Mouse (Mus musculus) macrophage (primary cell): Measurements from ENCODE around the gene Olfr320. TPM values are rescaled to one million over a fixed set of nuclear protein-coding genes. Genes with fewer than 3 reads are reported as not detected.
"Not testable (repeated sequence)": the region's sequence is repeated elsewhere in the genome, so short reads cannot be mapped to it uniquely, and the experiment has no call there.

Experiments used
- H3K27ac ChIP-seq: fragments of 350-480 bp; formaldehyde crosslinking; 2 replicates; pipeline ENCODE4 v1.9.0; 2021
- H3K36me3 ChIP-seq: fragments of 350-480 bp; formaldehyde crosslinking; 2 replicates; pipeline ENCODE4 v1.9.0; 2021; ENCODE audit errors: inconsistent target
- H3K4me3 ChIP-seq: fragments of 350-480 bp; formaldehyde crosslinking; 2 replicates; pipeline ENCODE4 v1.9.0; 2021; ENCODE audit errors: inconsistent target
- H3K79me2 ChIP-seq: fragments of 350-480 bp; formaldehyde crosslinking; 2 replicates; pipeline ENCODE4 v1.9.0; 2021; ENCODE audit errors: inconsistent target
- WGBS: methylation state at CpG from one replicate; pipeline ENCODE4 v1.1.7; 2026; ENCODE audit warnings: inconsistent platforms; ENCODE audit not compliant: missing documents; 5-methylcytosine and 5-hydroxymethylcytosine counted together
- polyA plus RNA-seq: library from polyadenylated mRNA; stranded (reverse); fragments of 250-400 nt; gene quantifications from 3 replicates; pipeline ENCODE4 v1.2.4, GENCODE M21; 2018; ENCODE audit warnings: inconsistent platforms

Olfr320 gene
- polyA plus RNA-seq, 1 experiment from 2014 or later = not detected

DNA sequence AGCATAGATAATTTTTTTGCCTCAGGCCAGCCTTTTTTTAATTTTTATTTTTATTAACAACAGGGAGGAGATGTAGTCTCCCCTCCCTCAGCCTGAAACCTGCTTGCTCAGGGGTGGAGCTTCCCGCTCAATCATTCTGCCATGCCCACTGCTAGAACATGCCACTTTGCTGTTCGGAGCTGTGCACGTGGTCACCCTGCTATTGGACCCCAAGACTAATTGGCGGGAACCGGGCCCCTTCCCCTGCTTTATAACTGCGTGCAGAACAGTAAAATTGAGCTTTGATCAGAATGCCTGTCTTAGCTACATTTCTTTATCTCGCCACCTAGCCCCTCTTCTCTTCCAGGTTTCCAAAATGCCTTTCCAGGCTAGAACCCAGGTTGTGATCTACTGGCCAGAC lies 36.8 kb downstream of the Olfr320 start:
- WGBS = 100% methylated on average over 2 of the region's 7 CpGs
- not testable (repeated sequence) for H3K79me2 ChIP-seq, H3K4me3 ChIP-seq

DNA sequence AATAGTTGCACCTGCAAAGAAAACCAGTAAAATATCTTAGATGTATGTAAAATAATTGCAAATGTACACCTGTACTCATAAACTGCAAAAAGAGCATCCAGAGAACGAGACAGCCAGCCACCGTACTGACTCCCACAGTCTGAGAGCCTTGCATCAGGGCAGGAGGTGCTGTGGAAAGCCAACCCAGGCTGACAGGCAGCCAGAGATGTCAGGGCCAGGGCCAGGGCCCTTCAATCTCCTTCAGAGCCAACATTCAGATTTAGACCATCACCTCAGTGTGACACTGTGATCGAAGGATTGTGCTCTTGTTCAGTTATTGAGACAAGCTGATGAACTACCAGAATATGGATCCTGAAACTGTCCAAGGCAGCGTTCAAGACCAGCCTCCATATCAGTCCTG lies 38.8 kb downstream of the Olfr320 start:
- 94% methylated on average over 4 of the region's 4 CpGs for WGBS
- no peak overlapping the region for H3K27ac ChIP-seq
- H3K36me3 ChIP-seq = no peaks in the 10 kb centered on the region
- no peak overlapping the region for H3K4me3 ChIP-seq
- H3K79me2 ChIP-seq = no peaks in the 10 kb centered on the region

More for the DNA sequence above, 36.8 kb downstream of the Olfr320 start:
- H3K36me3 ChIP-seq, H3K27ac ChIP-seq: not testable (repeated sequence)

- Histone ChIP-seq H3K79me2 (no peaks in the 10 kb centered on the region), H3K27ac (no peak within 1 kb of the TSS), H3K4me3 (no peak within 1 kb of the TSS), H3K36me3 (no peaks in the 10 kb centered on the region)
Observed at GRCm38 (mm10) chr11:58723914-58724313, 43.0 kb downstream of the Olfr320 start, which contains the start of gene Olfr318. Gene Olfr318 (minus strand): TSS chr11:58724014.

GRCm38 (mm10) chr11:58727896-58728650 lies 47.2 kb downstream of the Olfr320 start:
- not testable (repeated sequence) for H3K27ac ChIP-seq, H3K4me3 ChIP-seq, H3K36me3 ChIP-seq, H3K79me2 ChIP-seq
- 85% methylated on average over 6 of the region's 6 CpGs for WGBS

GRCm38 (mm10) chr11:58733372-58733771 lies 52.5 kb downstream of the Olfr320 start:
- H3K4me3 ChIP-seq = no peak overlapping the region
- WGBS = 71% methylated on average over 3 of the region's 3 CpGs

More at GRCm38 (mm10) chr11:58733372-58733771, 52.5 kb downstream of the Olfr320 start:
- Histone ChIP-seq H3K27ac (no peak overlapping the region), H3K79me2 (no peaks in the 10 kb centered on the region), H3K36me3 (no peaks in the 10 kb centered on the region)

Other genes with a start within 250 kb of the Olfr320 start
- gene Gm12253, start 248.5 kb upstream of the Olfr320 start, polyA plus RNA-seq = not detected in 3 replicates
- gene Lypd9, start 228.2 kb upstream of the Olfr320 start, polyA plus RNA-seq = not detected in 3 replicates
- not detected in 3 replicates for gene Olfr30, start 218.8 kb upstream of the Olfr320 start, polyA plus RNA-seq
- not detected in 3 replicates for gene Olfr332, start 188.5 kb upstream of the Olfr320 start, polyA plus RNA-seq
- not detected in 3 replicates for gene Olfr331, start 178.5 kb upstream of the Olfr320 start, polyA plus RNA-seq
- gene Olfr330, start 146.3 kb upstream of the Olfr320 start, polyA plus RNA-seq = not detected in 3 replicates
- gene Olfr329-ps, start 134.7 kb upstream of the Olfr320 start, polyA plus RNA-seq = not detected in 3 replicates
- gene Olfr328, start 125.5 kb upstream of the Olfr320 start, polyA plus RNA-seq = not detected in 3 replicates
- gene Olfr224, start 110.5 kb upstream of the Olfr320 start, polyA plus RNA-seq = not detected in 3 replicates
- not detected in 3 replicates for gene Olfr325, start 103.4 kb upstream of the Olfr320 start, polyA plus RNA-seq
- not detected in 3 replicates for gene Olfr324, start 86.0 kb upstream of the Olfr320 start, polyA plus RNA-seq
- gene 2210407C18Rik, start 65.0 kb upstream of the Olfr320 start, polyA plus RNA-seq = 0.59 TPM in 1 of 3 replicates, not detected in the others
- not detected in 3 replicates for gene Olfr323, start 50.6 kb upstream of the Olfr320 start, polyA plus RNA-seq
- gene Trim58, start 40.6 kb upstream of the Olfr320 start, polyA plus RNA-seq = not detected in 3 replicates
- gene Olfr322, start 22.3 kb upstream of the Olfr320 start, polyA plus RNA-seq = not detected in 3 replicates
- not detected in 3 replicates for gene Olfr319, start 18.1 kb downstream of the Olfr320 start, polyA plus RNA-seq
- not detected in 3 replicates for gene Olfr318, start 42.9 kb downstream of the Olfr320 start, polyA plus RNA-seq
- gene Olfr317, start 58.1 kb downstream of the Olfr320 start, polyA plus RNA-seq = not detected in 3 replicates
- not detected in 3 replicates for gene Olfr316, start 71.6 kb downstream of the Olfr320 start, polyA plus RNA-seq
- not detected in 3 replicates for gene Olfr315, start 92.1 kb downstream of the Olfr320 start, polyA plus RNA-seq
- gene Olfr314, start 101.9 kb downstream of the Olfr320 start, polyA plus RNA-seq = not detected in 3 replicates
- not detected in 3 replicates for gene Fam183b, start 120.9 kb downstream of the Olfr320 start, polyA plus RNA-seq
- gene Olfr313, start 133.9 kb downstream of the Olfr320 start, polyA plus RNA-seq = not detected in 3 replicates
- not detected in 3 replicates for gene Olfr312, start 148.1 kb downstream of the Olfr320 start, polyA plus RNA-seq
- gene Olfr311, start 158.2 kb downstream of the Olfr320 start, polyA plus RNA-seq = not detected in 3 replicates
- gene Gm12258, start 166.1 kb downstream of the Olfr320 start, polyA plus RNA-seq = 1.1 to 3.3 TPM (median 2.3 TPM) in 3 replicates
- gene 2810021J22Rik, start 186.1 kb downstream of the Olfr320 start, polyA plus RNA-seq = 1.9 to 2.7 TPM (median 1.9 TPM) in 3 replicates
- gene Zfp39, start 223.1 kb downstream of the Olfr320 start, polyA plus RNA-seq = 2.0 to 3.7 TPM (median 2.2 TPM) in 3 replicates
- gene Btnl10, start 236.8 kb downstream of the Olfr320 start, polyA plus RNA-seq = not detected in 3 replicates